Mouse (Mus musculus) adrenal gland, postnatal 10 days (tissue): ENCODE measurements at regions not wholly inside any gene's neighbourhood (a gene's known extent, or its start where the extent isn't known, plus 50 kb on each side); places are given as distances from the start of the nearest gene placed in this dataset.

ENCODE experiments used
- DNase-seq: peaks from one replicate; pipeline ENCODE4 v3.0.0; 2021; ENCODE audit warnings: mixed read lengths

DNA sequence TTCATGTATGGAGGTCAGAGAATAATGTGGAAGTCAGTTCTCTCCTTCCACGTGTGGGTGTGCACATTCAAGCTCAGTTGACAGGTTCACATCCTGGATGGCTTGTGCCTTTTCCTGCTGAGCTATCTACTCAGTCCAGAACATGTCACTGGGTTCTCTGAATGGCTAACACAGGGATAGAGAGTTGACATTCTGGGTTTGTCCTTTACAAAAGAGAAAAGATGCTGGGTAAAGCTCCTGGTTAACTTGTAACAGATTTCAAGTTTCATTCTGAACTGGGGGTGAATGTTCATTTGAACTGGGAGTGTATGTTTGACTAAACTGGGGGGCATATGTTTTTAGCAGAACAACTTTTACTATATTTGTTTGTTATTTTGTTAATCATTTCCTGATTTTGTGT, 133.0 kb downstream of the Tmem17 start:
- no peak for DNase-seq

DNA sequence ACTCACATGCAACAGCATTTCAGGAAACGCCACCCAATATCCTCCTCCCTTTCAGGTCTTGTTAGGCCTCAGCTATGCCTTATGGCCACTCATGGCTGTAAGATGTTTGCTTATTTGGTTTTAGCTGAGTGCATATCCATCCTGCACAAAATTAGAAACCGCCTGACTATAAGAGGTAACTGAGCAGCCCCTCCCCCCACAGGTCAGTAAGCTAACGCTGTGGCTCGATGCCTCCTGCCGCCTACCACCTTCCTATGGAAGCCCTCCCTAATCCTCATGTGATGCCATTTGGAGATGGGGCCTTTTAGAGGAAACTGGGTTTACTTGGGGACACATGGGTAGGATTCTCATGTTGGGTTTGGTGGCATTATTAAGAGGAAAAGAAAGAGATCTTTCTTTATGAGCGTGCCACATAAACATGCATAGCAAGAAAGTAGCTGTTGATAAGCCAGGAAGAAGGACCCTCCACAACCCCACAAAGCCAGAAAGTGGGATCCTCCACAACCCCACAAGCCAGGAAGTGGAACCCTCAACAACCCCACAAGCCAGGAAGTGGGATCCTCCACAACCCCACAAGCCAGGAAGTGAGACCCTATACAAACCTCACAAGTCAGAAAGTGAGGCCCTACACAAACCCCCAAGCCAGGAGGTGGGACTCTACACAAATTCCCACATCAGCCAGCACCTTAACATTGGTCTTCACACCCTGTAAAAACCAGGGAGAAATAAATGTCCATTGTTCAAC, 134.5 kb downstream of the Tmem17 start:
- no peak for DNase-seq

DNA sequence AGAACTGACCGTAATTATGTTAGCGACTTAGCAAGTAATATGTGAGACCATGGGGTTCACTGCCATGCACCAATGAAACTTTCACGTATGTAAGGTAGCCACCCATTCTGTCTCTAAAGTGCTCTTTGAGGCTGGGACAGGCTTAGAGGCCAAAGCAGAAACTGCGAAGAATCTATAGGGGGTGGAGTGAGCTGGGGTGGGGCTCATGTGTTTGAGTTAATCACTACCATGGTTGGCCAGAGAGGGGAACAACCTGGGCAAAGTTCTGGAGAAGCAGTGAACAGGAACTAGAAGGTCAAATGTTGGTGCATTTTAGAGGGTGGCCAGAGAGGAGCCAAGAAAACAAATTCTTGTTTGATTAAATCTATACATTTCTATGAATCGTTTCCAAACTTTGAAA, 136.4 kb downstream of the Tmem17 start:
- DNase-seq = no peak

DNA sequence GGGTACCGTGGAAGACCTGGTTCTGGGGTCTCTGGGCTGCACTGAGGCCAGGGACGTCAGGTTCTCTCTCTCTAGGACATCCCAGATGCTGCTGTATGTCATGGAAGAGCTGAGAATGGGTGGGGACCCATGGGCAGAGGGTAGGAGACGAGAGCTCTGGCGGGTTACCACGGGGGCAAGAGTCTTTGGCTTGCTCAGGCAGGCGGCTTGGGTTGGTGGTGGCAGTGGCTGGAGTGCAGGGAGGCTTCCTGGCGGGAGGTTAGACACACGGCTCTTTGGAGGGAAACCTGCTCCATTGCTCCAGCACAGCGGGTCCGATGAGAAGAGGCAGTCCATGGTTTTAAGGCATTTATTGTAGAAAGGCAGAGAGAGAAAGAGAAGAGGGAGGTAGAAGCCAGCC, 138.9 kb downstream of the Tmem17 start:
- DNase-seq = no peak

DNA sequence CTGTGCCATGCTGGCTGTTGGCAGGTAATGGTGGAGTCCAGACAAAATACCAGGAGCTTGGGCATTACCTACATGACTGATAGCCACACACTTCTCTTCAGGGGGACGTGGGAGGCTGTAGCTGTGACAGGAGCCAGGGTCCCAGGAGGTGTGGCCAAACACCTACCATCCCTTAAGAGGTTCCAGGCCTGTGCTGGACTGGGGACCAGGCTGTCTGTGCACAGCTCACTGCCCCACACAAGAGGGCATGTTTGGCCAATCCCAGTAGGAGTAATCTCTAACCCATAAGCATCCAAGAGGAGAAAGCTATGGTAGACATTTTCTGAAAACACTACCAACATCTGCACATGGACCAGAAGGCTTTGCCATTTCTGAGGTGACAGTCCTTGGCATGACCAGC, 139.4 kb downstream of the Tmem17 start:
- no peak for DNase-seq

DNA sequence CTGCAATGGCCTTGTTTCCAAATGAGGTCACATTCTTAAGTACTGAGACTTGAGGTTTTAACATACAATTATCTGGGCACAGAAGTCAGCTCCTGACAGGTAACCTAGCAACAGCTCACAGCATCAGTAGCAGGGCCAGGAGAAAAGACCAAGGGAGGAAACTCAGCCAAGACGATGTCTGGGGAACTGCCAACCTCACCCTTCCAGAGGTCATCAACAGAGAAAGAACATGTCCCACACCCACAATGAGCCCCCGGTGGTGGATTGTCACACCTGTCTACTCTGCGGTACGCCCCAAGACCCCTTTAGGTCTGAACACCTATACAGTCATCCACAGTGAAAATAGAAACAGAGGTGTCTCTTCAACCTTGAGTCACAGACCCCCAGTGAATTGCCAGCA, 140.0 kb downstream of the Tmem17 start:
- no peak for DNase-seq

DNA sequence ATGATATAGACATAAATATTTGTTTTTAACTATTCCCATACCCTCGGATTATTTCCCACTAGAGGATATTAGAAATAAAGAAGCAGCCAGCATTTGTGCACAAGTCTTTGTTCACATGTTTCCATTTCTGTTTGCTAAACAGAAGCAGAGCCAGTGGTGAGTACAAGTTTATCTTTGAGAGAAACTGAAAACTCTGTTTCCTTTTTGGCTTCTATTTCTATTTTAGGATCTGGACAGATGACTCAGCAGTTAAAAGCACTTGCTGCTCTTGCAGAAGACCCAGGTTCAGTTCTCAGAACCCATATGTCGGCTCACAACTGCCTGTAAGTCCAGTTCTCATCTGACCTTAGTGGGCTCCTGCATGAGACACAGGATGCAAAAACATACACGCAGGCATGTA, 141.0 kb downstream of the Tmem17 start:
- no peak for DNase-seq

DNA sequence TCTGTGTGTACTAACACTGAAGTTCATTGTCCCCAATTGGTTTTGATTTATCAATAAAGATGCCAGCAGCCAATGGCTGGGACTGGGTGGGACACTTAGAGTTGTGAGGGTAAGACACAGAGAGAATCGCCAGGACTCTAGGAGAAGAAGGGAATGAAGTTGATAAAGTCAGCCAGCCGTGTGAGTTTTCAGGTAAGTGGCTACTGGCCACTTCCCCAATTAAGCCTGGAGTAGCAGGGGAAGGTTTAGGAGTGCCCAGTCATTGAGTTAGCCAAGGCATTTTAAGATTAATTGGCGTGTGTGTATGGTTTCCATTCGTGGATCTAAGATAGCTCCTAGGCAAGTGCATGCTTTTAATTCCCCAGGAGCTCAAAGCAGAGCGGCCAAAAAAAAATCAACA, 141.5 kb downstream of the Tmem17 start:
- no peak for DNase-seq

DNA sequence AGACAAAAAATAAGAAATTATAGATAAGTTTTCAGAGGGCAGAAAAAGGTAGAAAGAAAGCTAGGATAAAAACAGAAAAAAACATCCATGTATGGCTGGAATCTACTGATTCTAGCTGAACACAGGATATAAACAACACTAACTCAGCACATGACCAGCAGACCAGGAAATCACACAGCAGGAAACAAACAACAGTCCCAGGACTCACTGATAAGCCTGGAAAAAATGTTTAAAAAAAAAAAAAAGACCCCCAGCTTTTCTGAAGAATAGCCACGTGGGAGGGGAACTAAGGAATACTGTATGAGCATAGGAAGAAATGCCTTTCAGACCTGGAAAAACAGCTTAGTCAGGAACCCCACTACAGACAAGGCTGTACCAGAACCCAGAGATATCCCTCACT, 145.7 kb downstream of the Tmem17 start:
- DNase-seq = no peak

DNA sequence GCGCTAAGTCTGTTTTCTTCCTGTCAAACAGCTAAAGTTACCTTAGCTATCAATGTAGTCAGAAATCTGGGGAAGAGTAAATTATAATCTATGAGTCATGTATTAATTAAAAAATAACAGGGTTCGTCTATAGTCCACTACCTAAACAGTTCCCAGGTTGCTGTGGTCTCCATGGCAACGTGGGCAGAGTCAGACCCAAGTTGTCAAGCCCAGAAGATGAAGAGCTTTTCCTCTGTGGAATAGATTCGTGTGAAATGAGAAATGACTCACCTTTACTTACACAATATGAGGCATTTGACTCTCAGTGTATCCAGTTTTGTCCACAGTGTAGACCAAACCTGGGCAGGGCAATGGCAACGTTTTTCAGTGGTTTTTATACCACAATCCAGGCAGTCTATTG, 149.2 kb downstream of the Tmem17 start:
- no peak for DNase-seq

DNA sequence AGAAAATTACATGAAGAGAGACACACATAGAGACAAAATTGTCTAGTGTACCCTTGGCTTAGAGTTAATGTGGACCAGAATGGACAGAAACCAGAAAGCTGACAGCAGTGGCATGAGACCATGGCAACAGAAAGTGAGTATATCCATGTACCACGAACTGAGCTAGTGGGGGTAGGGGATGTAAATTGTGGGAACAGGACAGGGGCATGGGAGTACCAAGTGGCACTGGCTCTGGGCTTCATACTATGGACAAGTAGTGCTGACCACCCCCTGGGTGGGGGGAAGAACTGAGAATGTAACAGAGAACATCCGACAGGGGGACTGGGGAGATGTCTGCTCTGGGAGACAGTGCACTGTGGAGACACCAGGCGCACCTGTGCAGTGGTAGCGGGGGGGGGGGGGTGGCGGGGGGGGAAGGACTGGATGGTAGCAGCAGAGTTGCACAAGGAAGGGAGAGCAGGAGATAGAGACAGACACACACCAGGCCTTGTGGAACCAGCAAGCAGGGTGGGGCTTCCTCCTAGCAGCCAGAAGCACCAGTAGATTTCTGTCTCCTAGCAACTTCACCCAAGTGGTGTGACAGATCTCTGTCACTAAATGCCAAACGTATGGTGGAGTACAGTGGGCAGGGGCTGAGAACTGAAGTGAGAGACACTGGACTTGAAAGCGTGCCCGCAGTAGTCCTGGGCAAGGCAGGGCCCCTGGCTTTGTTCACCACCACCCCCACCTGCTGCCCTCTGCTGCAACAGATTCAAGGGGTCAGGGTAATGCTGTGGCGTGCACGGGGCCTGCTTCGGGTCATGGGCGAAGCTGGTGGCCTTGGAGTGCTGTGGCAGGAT, 150.0 kb downstream of the Tmem17 start:
- DNase-seq = peak; percentile 32

DNA sequence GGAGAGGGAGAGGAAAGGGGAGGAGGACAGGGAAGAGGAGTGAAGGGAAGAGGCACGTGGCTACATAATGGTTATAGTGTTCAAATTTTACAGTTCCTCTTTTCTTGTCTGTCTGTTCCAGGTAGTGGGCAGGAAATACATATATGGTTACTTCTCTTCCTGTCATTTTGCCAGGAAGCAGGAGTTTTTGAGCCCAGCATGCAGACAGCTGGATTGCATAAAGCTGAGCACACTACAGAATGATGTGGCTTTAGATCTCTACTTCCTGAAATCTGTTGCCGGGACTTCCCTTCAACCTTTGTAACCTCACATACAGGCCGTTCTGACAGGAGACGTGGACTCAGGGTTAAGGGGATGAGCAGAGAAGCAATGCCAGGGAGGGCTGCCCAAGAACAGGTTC, 154.1 kb downstream of the Tmem17 start:
- DNase-seq = no peak

DNA sequence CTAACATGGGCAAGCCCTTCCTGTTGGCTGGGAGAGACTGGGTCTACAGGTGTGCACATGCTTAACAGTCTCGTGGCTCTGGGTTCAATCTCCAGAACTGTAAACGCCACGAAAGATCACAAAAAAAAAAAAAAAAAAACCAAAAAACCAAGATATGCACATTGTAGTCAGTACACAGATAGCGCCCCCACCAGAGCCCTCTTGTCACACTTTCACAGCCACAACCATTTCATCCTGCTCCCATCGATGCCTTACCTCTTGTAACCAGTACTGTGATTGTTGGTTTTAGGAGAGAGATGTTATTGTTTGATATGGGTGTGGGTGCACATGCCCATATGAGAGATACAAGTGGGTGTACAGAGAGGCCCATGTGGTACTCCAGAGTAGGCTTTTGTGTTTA, 154.5 kb downstream of the Tmem17 start:
- no peak for DNase-seq

DNA sequence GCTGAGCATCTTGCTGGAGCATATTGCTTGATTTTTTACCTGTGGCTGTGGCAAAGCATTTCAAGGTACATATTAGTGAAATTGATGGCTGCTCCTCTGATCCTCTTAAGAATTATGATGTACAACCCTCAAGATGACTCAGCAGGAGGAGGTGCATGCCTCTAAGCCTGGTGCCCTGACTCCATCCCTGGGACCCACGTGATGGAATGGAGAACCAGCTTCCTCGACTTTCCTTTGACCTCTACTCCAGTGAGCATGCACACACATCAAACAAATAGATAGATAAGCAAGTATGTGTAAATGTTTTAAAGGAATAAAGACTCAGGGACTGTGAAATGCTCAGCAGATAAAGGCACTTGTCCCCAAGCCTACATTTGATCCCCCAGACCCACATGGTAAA, 156.3 kb downstream of the Tmem17 start:
- no peak for DNase-seq

DNA sequence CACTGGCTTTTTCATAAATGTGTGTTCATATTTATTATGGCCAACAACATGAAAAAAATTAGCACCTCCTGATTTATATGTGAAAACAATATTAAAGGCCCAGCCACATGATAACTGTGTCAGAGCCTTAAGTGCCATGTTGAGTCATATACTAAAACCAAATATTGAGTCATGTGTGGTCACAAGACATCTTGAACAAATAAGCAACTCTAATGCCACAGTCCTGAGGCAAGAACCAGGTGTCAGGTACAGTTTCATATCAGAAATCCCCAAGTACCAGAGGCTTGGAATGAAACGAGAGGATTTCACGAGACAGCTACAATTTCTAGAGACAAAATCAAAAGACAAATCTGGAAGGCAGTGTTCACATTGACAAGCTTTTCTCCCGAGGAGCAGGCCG, 157.4 kb downstream of the Tmem17 start:
- DNase-seq = no peak

DNA sequence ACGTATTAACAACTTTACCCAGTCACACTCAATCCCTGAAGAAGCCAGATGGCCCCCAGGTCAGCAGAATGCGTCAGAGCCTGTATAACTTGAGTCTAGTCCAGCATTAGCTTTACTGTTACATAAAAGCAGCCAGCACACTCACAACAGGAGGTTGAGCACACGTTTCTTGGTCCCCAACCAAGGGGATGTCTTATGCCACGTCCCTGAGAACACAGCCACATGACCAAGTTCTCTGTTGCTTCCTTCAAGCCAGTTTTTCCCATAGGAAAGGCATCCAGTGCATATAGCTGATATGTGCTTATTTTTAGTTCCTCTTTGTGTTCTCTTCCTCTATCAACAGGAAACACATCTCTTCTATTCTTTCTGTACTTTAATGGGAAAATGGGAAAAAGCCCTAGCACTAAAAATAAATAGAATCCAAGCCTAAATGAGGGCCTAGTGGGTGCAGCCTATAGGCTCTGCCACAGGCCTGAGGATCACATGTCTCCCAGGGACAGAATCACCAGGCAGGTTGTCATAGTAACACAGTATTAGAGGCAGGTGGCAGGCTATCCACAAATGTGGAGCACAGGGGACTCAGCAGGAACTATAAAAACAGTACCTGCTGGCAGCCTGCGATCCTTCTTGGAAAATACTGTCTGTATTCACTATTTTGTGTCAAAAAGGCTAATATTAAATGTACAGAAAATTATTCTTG, 160.1 kb downstream of the Tmem17 start:
- no peak for DNase-seq

DNA sequence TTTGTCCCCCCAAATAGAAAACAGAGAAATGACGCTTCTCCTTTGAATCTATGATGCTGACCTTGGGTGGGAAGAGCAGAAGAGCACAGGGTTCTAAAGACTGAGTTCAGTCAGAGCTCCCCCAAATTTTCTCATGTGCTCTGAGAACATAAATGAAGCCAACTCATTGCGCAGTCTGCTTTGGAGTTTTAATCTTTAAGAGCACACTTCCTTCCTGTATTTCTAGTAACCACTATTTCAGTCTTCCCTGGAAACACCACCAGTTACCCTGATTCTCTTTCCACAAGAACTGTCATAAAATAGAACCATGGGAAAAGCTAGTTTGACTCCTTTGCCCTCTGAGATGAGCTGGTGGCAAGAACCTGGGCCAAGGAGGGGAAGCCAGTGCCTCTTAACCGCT, 163.2 kb downstream of the Tmem17 start:
- no peak for DNase-seq

DNA sequence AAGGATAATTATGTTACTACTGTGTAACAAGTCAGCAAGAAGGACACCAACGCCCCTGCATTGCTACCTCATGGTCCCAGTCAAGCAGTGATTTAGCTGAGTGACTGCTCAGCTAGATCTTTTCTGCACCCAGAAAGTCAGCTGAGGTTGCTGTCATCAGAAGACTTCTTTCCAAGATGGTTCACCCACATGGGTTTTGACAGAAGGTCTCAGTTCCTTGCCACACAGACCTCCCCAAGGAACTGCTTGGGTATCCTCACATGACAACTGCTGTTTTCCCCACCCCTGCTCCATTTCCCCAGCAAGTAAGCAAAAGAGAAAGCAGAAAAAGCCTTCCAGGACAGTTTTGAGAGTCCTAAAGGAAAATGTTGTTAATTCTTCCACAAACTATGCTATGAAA, 163.9 kb downstream of the Tmem17 start:
- DNase-seq = no peak

DNA sequence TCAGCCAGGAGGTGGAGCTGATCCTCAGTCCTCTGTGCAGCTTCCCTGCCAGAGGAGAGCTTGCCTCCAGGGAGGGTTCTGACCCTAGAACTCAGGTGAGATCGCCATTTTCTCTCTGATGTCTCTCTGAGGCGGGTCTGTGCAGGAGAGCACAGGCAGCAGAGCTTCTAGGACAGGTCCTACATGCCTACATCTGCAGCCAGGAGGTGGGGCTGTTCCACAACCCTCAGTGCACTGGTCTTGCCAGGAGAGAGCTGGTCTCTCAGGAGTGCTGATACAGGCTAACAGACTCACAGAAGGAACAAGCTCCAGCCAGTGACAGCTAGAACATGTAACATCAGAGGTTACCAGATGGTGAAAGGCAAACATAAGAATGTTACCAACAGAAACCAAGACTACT, 165.4 kb downstream of the Tmem17 start:
- DNase-seq = peak; percentile 47

DNA sequence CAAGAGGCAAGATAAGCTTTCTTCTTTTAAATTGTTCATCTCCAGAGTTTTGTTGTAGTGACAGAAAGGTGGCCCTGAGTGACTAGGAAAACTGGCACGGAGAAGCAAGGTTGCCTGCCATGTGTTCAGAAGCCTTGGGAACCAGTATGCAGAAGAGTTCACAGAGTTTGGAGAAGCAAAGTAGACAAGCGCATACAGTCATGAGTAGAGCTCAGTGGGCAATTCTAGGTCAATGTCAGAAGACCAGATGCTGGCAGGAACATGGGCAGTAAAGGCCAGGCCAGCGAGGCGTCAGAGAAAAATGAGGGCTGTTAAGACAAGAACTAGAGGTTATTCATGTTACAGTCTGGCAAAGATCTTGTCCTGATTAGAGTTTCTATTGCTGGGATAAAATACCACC, 172.7 kb downstream of the Tmem17 start:
- peak; percentile 53 for DNase-seq

DNA sequence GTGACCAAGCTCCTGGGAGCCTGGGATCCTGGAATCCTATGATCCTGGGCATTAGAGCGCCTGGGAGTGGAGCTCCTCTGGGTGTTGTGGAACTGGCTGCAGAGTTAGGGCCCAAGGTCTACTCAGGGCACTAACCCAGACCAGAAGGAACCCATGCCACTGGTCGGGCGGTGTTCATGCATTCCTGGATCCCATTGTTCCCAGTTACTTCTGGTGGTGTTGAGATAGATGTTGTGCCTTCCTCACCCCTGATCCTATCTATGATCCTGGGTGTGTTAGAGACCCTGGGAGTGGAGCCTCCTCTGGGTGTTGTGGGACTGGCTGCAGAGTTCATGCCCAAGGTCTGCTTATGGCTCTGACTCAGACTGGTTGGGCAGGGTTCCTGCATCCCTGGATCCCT, 169.9 kb downstream of the B3gnt2 start:
- no peak for DNase-seq

DNA sequence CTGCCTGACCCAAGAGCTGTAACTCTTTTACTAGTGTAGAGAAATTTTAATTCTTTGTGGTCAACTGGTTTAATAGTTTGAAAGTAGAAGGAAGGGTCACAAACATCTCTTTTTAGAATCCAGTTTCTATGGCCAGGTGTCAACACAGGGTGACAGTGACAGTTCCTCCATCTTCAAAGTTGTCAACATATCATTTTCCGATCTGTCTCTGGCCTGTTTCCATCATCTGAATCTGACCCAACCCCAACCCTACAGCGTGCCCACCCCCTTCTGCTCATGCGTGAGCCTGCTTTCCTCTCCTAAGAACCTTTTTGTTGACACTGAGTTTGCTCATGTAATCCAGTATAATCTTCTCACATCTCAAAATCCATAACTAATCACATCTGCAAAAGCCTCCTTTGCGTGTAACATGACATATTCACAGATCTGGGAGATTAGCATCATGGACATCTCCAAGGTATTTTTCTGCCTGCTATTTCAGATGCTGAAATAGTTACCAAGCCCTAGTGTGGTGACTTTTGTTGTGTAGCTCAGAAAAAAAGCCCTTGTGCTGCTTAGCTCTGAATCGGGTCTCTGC, 168.4 kb downstream of the B3gnt2 start:
- no peak for DNase-seq

DNA sequence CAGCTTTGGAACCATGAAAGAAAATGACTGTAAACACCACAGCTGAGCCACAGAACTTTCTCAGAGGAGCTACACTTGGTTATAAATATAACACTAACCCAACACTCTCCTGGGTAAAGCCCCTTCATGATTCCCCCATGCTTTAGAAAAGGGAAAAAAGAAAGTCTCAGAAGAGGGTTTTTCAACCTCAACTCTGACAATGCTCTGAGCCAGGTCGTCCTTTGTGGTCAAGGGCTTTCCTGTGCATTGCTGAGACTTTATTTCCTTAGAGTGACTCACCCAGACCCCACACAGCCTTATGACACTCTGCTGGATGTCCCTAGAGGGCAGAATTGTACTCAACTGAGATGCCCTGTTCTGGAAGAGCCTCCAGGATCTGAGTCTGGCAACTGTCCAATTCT, 167.8 kb downstream of the B3gnt2 start:
- peak; percentile 35 for DNase-seq
